Mouse (Mus musculus) hindbrain, embryonic 11.5 days (tissue): Measurements from ENCODE around the gene Sema6d. TPM values are rescaled to one million over a fixed set of nuclear protein-coding genes. Genes with fewer than 3 reads are reported as not detected.

Source experiments
- ATAC-seq: fragments of 200-750 bp; cut with Nextera tagmentation; 2 replicates; pipeline ENCODE4 v1.8.0; 2017; ENCODE audit warnings: mild to moderate bottlenecking, moderate TSS enrichment, moderate library complexity; ENCODE audit not compliant: low FRiP score
- DNase-seq: peaks from one replicate; pipeline ENCODE4 v3.0.0-alpha.2; 2015; ENCODE audit warnings: low spot score
- H3K27ac ChIP-seq: fragments of 300-500 bp; sonication (generic); 2 replicates; pipeline ENCODE4 v1.5.1; 2014; ENCODE audit warnings: mild to moderate bottlenecking, low read depth, low read length
- H3K27me3 ChIP-seq: fragments of 300-500 bp; sonication (generic); 2 replicates; pipeline ENCODE4 v1.6.1; 2014; ENCODE audit warnings: mild to moderate bottlenecking, low read length, moderate library complexity, mixed read lengths; ENCODE audit not compliant: control insufficient read depth, insufficient read depth
- H3K36me3 ChIP-seq: fragments of 300-500 bp; sonication (generic); 2 replicates; pipeline ENCODE4 v1.6.1; 2014; ENCODE audit warnings: mild to moderate bottlenecking, low read length, moderate library complexity, mixed read lengths; ENCODE audit not compliant: control insufficient read depth, insufficient read depth
- H3K4me1 ChIP-seq: fragments of 300-500 bp; sonication (generic); replicated peaks from 2 replicates; pipeline ENCODE4 v1.6.1; 2014; ENCODE audit warnings: low read length, mixed read lengths; ENCODE audit not compliant: control insufficient read depth, insufficient read depth
- H3K4me2 ChIP-seq: fragments of 300-500 bp; sonication (generic); replicated peaks from 2 replicates; pipeline ENCODE4 v1.6.1; 2014; ENCODE audit warnings: mild to moderate bottlenecking, low read depth, low read length
- H3K4me3 ChIP-seq: fragments of 300-500 bp; sonication (generic); 2 replicates; pipeline ENCODE4 v1.5.1; 2014; ENCODE audit warnings: low read depth, low read length
- H3K9ac ChIP-seq: fragments of 300-500 bp; sonication (generic); 2 replicates; pipeline ENCODE4 v1.6.1; 2014; ENCODE audit warnings: low read depth, low read length
- H3K9me3 ChIP-seq: fragments of 300-500 bp; sonication (generic); 2 replicates; pipeline ENCODE4 v1.6.1; 2016; ENCODE audit warnings: low read length; ENCODE audit not compliant: control insufficient read depth
- WGBS: fragments of 180-500 bp; shearing (Covaris S2); extraction: QIAGEN DNeasy Blood & Tissue Kit; methylation state at CpG from one replicate; pipeline ENCODE4 v1.1.7; 2014; 5-methylcytosine and 5-hydroxymethylcytosine counted together
- polyA plus RNA-seq: library from polyadenylated mRNA; unstranded; fragments of >200 nt; fragmentation: Nextera tagmentation; extraction: Ambion mirVana; gene quantifications from 2 replicates; pipeline ENCODE4 v1.2.1, GENCODE M21; 2014

The Sema6d gene
- polyA plus RNA-seq, 1 experiment from 2014 or later: 26.2 TPM

DNA sequence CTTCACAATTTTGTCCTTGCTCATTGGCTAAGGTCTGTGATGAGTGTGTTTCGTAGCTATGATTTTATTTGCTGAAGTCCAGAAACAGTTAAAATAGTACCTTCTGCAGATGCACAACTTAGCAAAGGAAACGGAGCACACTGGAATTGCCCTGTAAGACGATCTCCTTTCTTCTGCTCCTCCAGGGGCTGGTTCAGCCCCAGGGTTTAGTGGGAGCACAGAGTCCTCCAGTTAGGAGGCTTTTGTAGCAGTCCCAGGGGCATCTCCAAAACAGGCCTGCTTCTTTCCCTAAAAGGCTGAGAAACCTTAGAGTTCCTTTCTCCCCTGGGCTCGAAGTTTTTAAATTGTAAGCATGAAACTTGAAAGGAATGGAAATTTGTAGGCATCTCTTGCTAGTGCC, 616.0 kb downstream of the Sema6d start:
- Histone ChIP-seq H3K4me1 (no peaks in the 10 kb centered on the region), H3K9ac (no peak overlapping the region), H3K9me3 (no peaks in the 10 kb centered on the region), H3K27me3 (no peaks in the 10 kb centered on the region), H3K4me3 (no peak overlapping the region), H3K27ac (no peak overlapping the region), H3K4me2 (no peak overlapping the region), H3K36me3 (no peaks in the 10 kb centered on the region)
- 51% methylated on average over 4 of the region's 4 CpGs for WGBS
- ATAC-seq (no peak), DNase-seq (no peak)

DNA sequence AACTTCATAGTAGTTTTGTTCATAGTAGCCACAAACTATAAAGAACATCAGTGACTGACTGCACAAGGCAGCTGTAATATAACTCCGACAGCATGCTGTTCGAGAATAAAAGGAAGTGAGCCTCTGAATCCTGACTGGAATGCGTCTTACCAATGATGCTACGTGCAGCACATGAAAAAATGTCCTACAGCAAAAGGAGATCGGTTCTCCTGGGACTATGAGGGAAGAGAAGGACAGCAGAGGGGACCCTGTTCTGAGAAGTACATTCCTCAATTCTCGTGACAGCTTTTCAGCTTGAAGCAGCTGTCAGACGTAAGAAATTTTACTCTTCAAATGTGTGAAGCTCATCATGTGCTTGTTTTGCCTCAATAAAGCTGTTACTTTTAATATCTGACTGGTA, 617.1 kb downstream of the Sema6d start:
- Histone ChIP-seq H3K9me3 (no peaks in the 10 kb centered on the region), H3K4me3 (no peak overlapping the region), H3K9ac (no peak overlapping the region), H3K36me3 (no peaks in the 10 kb centered on the region), H3K27me3 (no peaks in the 10 kb centered on the region), H3K4me2 (no peak overlapping the region), H3K27ac (no peak overlapping the region), H3K4me1 (no peaks in the 10 kb centered on the region)
- DNase-seq: no peak
- ATAC-seq: no peak
- WGBS: 56% methylated on average over 7 of the region's 7 CpGs
